Mouse (Mus musculus): ENCODE measurements around the gene Myo18a.

GRCm38 (mm10) chr11:77795216-77795615 lies 32.2 kb downstream of the Myo18a start:
- TF ChIP-seq CTCF (IDR thresholded peaks at IDR 0.05; ENCODE audit: insufficient read depth, low read length) (no peak), POLR2A (IDR thresholded peaks at IDR 0.05; ENCODE audit: borderline replicate concordance, extremely low read depth, low read depth, low read length) (no peak)

All from lung, adult 2 months (tissue).